14 mouse cellular contexts compared by ENCODE assay signal in the genomic region with DNA sequence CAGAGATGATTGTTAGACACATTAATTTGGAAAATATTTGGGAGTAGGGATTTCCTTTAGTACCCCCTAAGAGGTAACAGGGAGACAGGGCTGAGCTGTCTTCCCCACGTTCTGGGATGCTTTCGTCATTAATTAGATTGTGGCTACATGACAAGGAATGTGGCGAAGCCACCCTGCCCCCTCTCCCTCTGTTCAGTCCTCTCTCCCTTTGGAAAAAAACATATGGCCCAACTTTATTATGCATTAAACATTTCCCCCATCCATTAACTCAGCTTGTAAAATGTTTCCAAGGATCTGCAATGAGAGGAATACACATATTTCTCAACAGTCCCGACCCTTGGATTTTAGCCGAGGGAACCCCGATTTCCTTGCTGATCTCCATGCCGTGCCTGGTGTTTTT. TPM values are rescaled to one million over a fixed set of nuclear protein-coding genes. Genes with fewer than 3 reads are reported as not detected.
DNase-seq lines count a peak whose midpoint lies in the region; ATAC-seq and TF ChIP-seq lines count a peak whose summit lies in the region.
"Had no signal": no experiment of that assay in that cellular context is flagged by ENCODE, and none has a peak within 500 bp of the region (broad histone marks: within the 10 kb centered on the region; RNA-seq: fewer than 3 reads in every experiment).

No protein-coding gene starts in this region.

- TF ChIP-seq EP300 in lung, postnatal 0 days (IDR thresholded peaks at IDR 0.05), result no peak

- no peak overlapping the region for H3K9ac ChIP-seq in forebrain, embryonic 14.5 days (ENCODE audit: low read length)
- no peak overlapping the region for H3K9ac ChIP-seq in forebrain, embryonic 11.5 days (ENCODE audit: low read length)
- H3K9ac ChIP-seq in lung, postnatal 0 days (replicated peaks; ENCODE audit: low read depth), result no peak overlapping the region
- H3K9ac ChIP-seq: heart, embryonic 15.5 days; hindbrain, embryonic 12.5 days; liver, embryonic 15.5 days had no signal

- no peaks in the 10 kb centered on the region for H3K9me3 ChIP-seq in forebrain, embryonic 14.5 days (replicated peaks; ENCODE audit: control insufficient read depth, low read length)
- H3K9me3 ChIP-seq in forebrain, embryonic 11.5 days (ENCODE audit: control insufficient read depth, low read length), result peaks cover 3% of the 10 kb centered on the region; the same call in 1 of the 2 replicates
- H3K9me3 ChIP-seq in lung, postnatal 0 days (ENCODE audit: low read length), result no peaks in the 10 kb centered on the region
- H3K9me3 ChIP-seq: liver, embryonic 15.5 days had no signal

- no peak overlapping the region for H3K4me3 ChIP-seq in forebrain, embryonic 14.5 days (ENCODE audit: low read depth, low read length)
- no peak overlapping the region for H3K4me3 ChIP-seq in forebrain, embryonic 11.5 days (ENCODE audit: low read depth, low read length)
- H3K4me3 ChIP-seq in lung, postnatal 0 days (ENCODE audit: low read depth, low read length), result no peak overlapping the region
- H3K4me3 ChIP-seq: heart, embryonic 15.5 days; hindbrain, embryonic 12.5 days; liver, embryonic 15.5 days had no signal

- H3K4me2 ChIP-seq in forebrain, embryonic 14.5 days (ENCODE audit: low read length), result peak overlapping the region; percentile 16; the same call in 1 of the 2 replicates
- H3K4me2 ChIP-seq in forebrain, embryonic 11.5 days (ENCODE audit: low read depth, low read length, severe bottlenecking), result no peak overlapping the region
- no peak overlapping the region for H3K4me2 ChIP-seq in lung, postnatal 0 days (replicated peaks; ENCODE audit: low read depth, low read length)
- H3K4me2 ChIP-seq: heart, embryonic 15.5 days; hindbrain, embryonic 12.5 days; liver, embryonic 15.5 days had no signal

- no peak overlapping the region for H3K27ac ChIP-seq in forebrain, embryonic 14.5 days (ENCODE audit: low read depth, low read length)
- no peak overlapping the region for H3K27ac ChIP-seq in forebrain, embryonic 11.5 days (ENCODE audit: low read depth, low read length)
- H3K27ac ChIP-seq in lung, postnatal 0 days (ENCODE audit: low read length), result 0 out of 2 replicates have a peak overlapping the region, but pooled peaks have one; percentile 43
- H3K27ac ChIP-seq: heart, embryonic 15.5 days; hindbrain, embryonic 12.5 days; liver, embryonic 15.5 days had no signal

- peak; percentile 72; the same call in 1 of the 2 replicates for ATAC-seq in forebrain, embryonic 14.5 days
- no peak for ATAC-seq in forebrain, embryonic 11.5 days (replicated peaks; ENCODE audit: low FRiP score)
- peak; percentile 46; the same call in 1 of the 2 replicates for ATAC-seq in lung, postnatal 0 days

- H3K27me3 ChIP-seq in forebrain, embryonic 14.5 days (replicated peaks; ENCODE audit: control insufficient read depth, insufficient read depth, low read length), result no peaks in the 10 kb centered on the region; the same call in 1 of the 2 replicates
- no peaks in the 10 kb centered on the region for H3K27me3 ChIP-seq in forebrain, embryonic 11.5 days (ENCODE audit: control insufficient read depth, insufficient read depth, low read length)
- no peaks in the 10 kb centered on the region for H3K27me3 ChIP-seq in lung, postnatal 0 days (replicated peaks; ENCODE audit: insufficient read depth, low read length)
- H3K27me3 ChIP-seq: heart, embryonic 15.5 days; hindbrain, embryonic 12.5 days; liver, embryonic 15.5 days had no signal

- DNase-seq in forebrain, embryonic 14.5 days (ENCODE audit: low spot score), result peak; percentile 75
- no peak for DNase-seq in forebrain, embryonic 11.5 days (ENCODE audit: low spot score)
- peak; percentile 50 for DNase-seq in lung, postnatal 0 days (ENCODE audit: low spot score)
- DNase-seq in lung, postnatal 4 days, result no peak
- peak; percentile 24 for DNase-seq in layer of hippocampus, postnatal 36 days
- no peak for DNase-seq in cerebellum, adult 8-10 months
- no peak for DNase-seq in right cerebral cortex, postnatal 14 days
- DNase-seq in kidney, postnatal 25 days, result no peak
- DNase-seq: cerebellum, adult 11-12 months had no signal

- H3K36me3 ChIP-seq in forebrain, embryonic 14.5 days (ENCODE audit: control insufficient read depth, insufficient read depth, low read length), result no peaks in the 10 kb centered on the region
- no peaks in the 10 kb centered on the region for H3K36me3 ChIP-seq in forebrain, embryonic 11.5 days (ENCODE audit: control insufficient read depth, insufficient read depth, low read length)
- H3K36me3 ChIP-seq in lung, postnatal 0 days (ENCODE audit: insufficient read depth, low read length), result no peaks in the 10 kb centered on the region
- H3K36me3 ChIP-seq: heart, embryonic 15.5 days; hindbrain, embryonic 12.5 days; liver, embryonic 15.5 days had no signal

- no peaks in the 10 kb centered on the region for H3K4me1 ChIP-seq in forebrain, embryonic 14.5 days (ENCODE audit: control insufficient read depth, insufficient read depth, low read length)
- no peaks in the 10 kb centered on the region for H3K4me1 ChIP-seq in forebrain, embryonic 11.5 days (replicated peaks; ENCODE audit: control insufficient read depth, insufficient read depth, low read length)
- no peaks in the 10 kb centered on the region; the same call in 1 of the 2 replicates for H3K4me1 ChIP-seq in lung, postnatal 0 days (ENCODE audit: insufficient read depth, low read depth, low read length)
- H3K4me1 ChIP-seq: heart, embryonic 15.5 days; hindbrain, embryonic 12.5 days; liver, embryonic 15.5 days had no signal

- TF ChIP-seq CTCF in lung, postnatal 0 days (IDR thresholded peaks at IDR 0.05), result no peak

- WGBS in forebrain, embryonic 14.5 days, result 52% methylated on average over 7 of the region's 7 CpGs
- 70% methylated on average over 7 of the region's 7 CpGs for WGBS in forebrain, embryonic 11.5 days
- WGBS in lung, postnatal 0 days, result 36% methylated on average over 7 of the region's 7 CpGs

RNA-seq across cellular contexts. Expression of gene Piwil1, which starts 35.0 kb away (rescaled TPM):
- not detected in 2 replicates for polyA plus RNA-seq in forebrain, embryonic 14.5 days (2014; fragmentation: Nextera tagmentation; extraction: Ambion mirVana)
- polyA plus RNA-seq in forebrain, embryonic 11.5 days (2014; fragmentation: Nextera tagmentation; extraction: Ambion mirVana), result not detected in 2 replicates
- not detected in 2 replicates for polyA plus RNA-seq in lung, postnatal 0 days (2015; fragmentation: Nextera tagmentation; extraction: Ambion mirVana)
- not detected for total RNA-seq in layer of hippocampus, postnatal 36 days (2021)
- total RNA-seq: adrenal gland, postnatal 4 days; megakaryocyte-erythroid progenitor cell, adult 5-6 weeks had no signal
- polyA plus RNA-seq: heart, embryonic 15.5 days; liver, embryonic 15.5 days had no signal

Comparison
In these comparisons a context has a peak if more than half of its experiments do, and no peak if none do; other contexts are left out.
1. DNase-seq: peak in forebrain, embryonic 14.5 days (single experiment), lung, postnatal 0 days (single experiment) and layer of hippocampus, postnatal 36 days (2 of 2); none in forebrain, embryonic 11.5 days (single experiment), lung, postnatal 4 days (0 of 2), cerebellum, adult 8-10 months (single experiment), right cerebral cortex, postnatal 14 days (single experiment) and kidney, postnatal 25 days (0 of 2).